ENCODE assay signal across 9 mouse cellular contexts in genomic region chr4:125703310-125703690, GRCm38 (mm10).
DNase-seq lines count a peak whose midpoint lies in the region; ATAC-seq lines count a peak whose summit lies in the region.
"Had no signal": no experiment of that assay in that cellular context is flagged by ENCODE, and none has a peak within 500 bp of the region (broad histone marks: within the 10 kb centered on the region; RNA-seq: fewer than 3 reads in every experiment).

No protein-coding gene starts in this region.

- DNase-seq in gastrocnemius, adult 18-20 months (ENCODE audit: low spot score), result peak; percentile 5
- no peak for DNase-seq in gastrocnemius, postnatal 25 days
- DNase-seq in MN1 (ENCODE audit: low spot score), result peak; percentile 82
- peak; percentile 69 for DNase-seq in embryo, embryonic 10.5 days (ENCODE audit: low spot score)
- DNase-seq in heart, postnatal 36 days, result peak; percentile 14 to 37
- DNase-seq in layer of hippocampus, postnatal 10 days (ENCODE audit: low spot score in 2 of 2), result peak; percentile 60 to 65
- no peak for DNase-seq in right cerebral cortex, postnatal 36 days (ENCODE audit: low spot score in 2 of 2)

- H3K4me1 ChIP-seq in neural tube, embryonic 14.5 days (ENCODE audit: control insufficient read depth, insufficient read depth, low read length), result peaks cover 7% of the 10 kb centered on the region; the same call in 1 of the 2 replicates

- WGBS in neural tube, embryonic 14.5 days, result 40% methylated on average over 4 of the region's 4 CpGs

- H3K4me2 ChIP-seq in neural tube, embryonic 14.5 days (ENCODE audit: low read depth, low read length), result no peak overlapping the region

- peaks cover 1% of the 10 kb centered on the region; the same call in 1 of the 2 replicates for H3K27me3 ChIP-seq in neural tube, embryonic 14.5 days (ENCODE audit: control insufficient read depth, insufficient read depth, low read length)

- no peak overlapping the region for H3K9ac ChIP-seq in neural tube, embryonic 14.5 days (replicated peaks; ENCODE audit: low read depth, low read length)

- no peaks in the 10 kb centered on the region; the same call in 1 of the 2 replicates for H3K36me3 ChIP-seq in neural tube, embryonic 14.5 days (ENCODE audit: control insufficient read depth, insufficient read depth, low read length)
- H3K36me3 ChIP-seq: G1E had no signal

- no peak overlapping the region for H3K4me3 ChIP-seq in neural tube, embryonic 14.5 days (ENCODE audit: low read depth, low read length)

- H3K9me3 ChIP-seq in neural tube, embryonic 14.5 days (ENCODE audit: control insufficient read depth, low read length), result no peaks in the 10 kb centered on the region

- intact Hi-C loops in heart, postnatal 36 days (cut with DNase I), result loop anchor here (5.0 kb wide), 2 partner anchors 71 to 211 kb away; partner anchors contain the start of gene Grik3

- H3K27ac ChIP-seq in neural tube, embryonic 14.5 days (ENCODE audit: low read depth, low read length), result peak overlapping the region; percentile 39; the same call in 1 of the 2 replicates

- ATAC-seq in neural tube, embryonic 14.5 days (ENCODE audit: low read depth), result peak; percentile 44; the same call in 1 of the 2 replicates

Comparison
In these comparisons a context has a peak if more than half of its experiments do, and no peak if none do; other contexts are left out.
1. DNase-seq: peak in gastrocnemius, adult 18-20 months (single experiment), MN1 (single experiment), embryo, embryonic 10.5 days (single experiment), heart, postnatal 36 days (2 of 2) and layer of hippocampus, postnatal 10 days (2 of 2); none in gastrocnemius, postnatal 25 days (single experiment) and right cerebral cortex, postnatal 36 days (0 of 2).